Mouse (Mus musculus) spleen, adult 2 months (tissue): ENCODE results near the gene Gm20431.

Experiments
- CTCF ChIP-seq: fragments of 200-500 bp; IDR thresholded peaks from 2 replicates; pipeline ENCODE4 v1.5.1; 2011; ENCODE audit warnings: mild to moderate bottlenecking, inconsistent platforms; ENCODE audit not compliant: insufficient read depth, insufficient read length, insufficient replicate concordance; ENCODE audit errors: extremely low read depth
- POLR2A ChIP-seq: fragments of 200-500 bp; IDR thresholded peaks from 2 replicates; pipeline ENCODE4 v1.6.1; 2011; ENCODE audit warnings: low read depth, low read length, inconsistent platforms

GRCm38 (mm10) chr2:167710574-167710973, 49.3 kb upstream of the Gm20431 start:
- TF ChIP-seq CTCF (no peak), POLR2A (no peak)
